Mouse (Mus musculus) regulatory T cell (primary cell): ENCODE measurements around the gene Zc3h7a.

Experiments
- in situ Hi-C: fragments of 300-600 bp; cut with MboI, MseI; formaldehyde crosslinking; loops from one replicate; pipeline ENCODE4 v1.15.1; 2025; ENCODE audit warnings: high pct_unique_total_duplicates

Zc3h7a gene

DNA sequence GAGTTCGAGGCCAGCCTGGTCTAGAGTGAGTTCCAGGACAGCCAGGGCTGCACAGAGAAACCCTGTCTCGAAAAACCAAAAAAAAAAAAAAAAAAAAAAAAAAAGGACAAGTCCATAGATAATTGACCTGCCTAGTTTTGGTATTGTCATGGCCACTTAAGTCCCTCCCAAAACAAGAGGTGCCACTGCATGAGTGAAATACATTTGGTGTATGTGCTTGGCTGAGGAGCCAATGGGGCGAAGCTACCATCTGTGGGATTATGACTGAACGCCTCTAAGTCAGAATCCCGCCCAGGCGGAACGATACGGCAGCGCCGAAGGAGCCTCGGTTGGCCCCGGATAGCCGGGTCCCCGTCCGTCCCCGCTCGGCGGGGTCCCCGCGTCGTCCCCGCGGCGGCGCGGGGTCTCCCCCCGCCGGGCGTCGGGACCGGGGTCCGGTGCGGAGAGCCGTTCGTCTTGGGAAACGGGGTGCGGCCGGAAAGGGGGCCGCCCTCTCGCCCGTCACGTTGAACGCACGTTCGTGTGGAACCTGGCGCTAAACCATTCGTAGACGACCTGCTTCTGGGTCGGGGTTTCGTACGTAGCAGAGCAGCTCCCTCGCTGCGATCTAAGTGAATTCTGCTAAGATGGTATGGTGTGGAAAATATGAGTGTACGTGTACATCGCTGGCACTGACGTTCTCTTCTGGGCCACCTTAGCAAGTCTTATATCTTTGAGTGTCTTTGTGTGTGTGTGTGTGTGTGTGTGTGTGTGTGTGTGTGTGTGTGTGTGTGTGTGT is 32.3 kb downstream of the Zc3h7a start:
- in situ Hi-C loops: loop anchor here (5.0 kb wide), 1 partner anchor 1312 kb away; no protein-coding TSS in a partner anchor

DNA sequence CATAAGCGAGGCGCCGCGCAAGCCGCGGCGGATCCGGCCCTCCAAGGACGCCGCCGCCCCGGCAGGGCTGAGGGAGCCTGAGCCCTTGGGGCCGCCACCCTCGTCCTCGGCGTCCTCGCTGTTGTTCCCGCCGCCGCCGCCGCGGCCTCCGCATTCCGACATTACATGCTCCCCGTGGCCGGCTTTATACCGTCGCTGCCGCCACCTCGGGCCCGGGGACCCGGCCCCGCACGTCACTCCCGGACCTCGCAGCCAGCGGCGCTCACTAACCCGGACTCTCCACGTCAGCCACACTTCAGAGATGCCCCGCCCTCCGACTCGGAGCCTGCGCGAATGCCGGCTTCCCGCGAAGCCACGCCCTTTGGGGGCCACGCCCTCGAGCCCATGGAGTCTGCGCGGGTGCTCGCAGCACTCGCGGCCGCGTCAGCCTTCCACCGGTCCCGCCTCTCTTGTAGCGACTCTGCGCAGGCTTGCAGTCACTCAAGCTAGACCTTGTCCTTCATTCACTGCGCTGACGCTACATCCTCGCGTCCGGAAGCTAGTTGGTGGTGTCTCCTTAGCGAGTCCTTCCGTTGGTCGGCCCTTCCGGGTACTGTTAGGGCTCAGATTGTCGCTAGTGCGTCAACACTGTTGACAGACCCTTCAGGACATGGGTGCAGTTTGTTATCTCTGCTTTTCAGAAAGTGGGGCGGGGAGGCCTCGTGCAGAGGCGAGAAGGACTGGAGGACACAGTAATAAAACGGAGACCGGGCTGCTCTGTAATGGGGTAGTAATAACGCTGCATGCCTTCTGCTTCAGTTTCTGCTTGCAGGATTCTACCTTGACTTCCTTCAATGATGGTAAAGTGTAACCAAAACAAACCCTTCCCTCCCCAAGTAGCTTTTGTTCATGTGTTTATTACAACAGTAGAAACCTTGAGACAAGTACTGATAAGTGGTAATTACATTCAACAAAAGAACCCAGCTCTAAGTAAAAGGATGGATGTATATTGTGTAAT is 41.5 kb downstream of the Zc3h7a start, which contains the start of gene Txndc11:
TSS of gene Txndc11 (minus strand) at position 303 of the 997 bp plus-strand sequence.
- in situ Hi-C loops: no loop called here

GRCm38 (mm10) chr16:11133476-11134347 is 42.5 kb downstream of the Zc3h7a start:
- in situ Hi-C loops: no loop called here

DNA sequence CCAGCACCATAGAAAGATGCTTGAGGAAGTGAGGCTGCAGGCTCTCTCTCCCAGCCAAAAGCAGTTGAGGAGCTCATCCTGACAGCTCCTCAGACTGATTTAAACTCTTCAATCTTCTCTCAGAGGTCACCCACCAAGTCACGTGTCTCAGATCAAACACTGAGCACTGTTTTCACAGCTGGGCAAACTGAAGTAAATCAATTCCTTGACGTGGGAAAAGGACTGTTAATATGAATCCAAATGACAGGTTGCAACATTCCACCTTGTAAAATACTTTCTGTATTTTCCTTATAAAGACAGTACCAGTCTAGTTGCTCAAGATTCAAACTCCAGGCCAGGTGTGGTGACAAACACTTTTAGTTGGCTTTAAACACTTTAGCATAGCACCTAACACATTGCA is 43.4 kb downstream of the Zc3h7a start:
- in situ Hi-C loops: no loop called here

GRCm38 (mm10) chr16:11128301-11128700 is 47.9 kb downstream of the Zc3h7a start:
- in situ Hi-C loops: no loop called here

DNA sequence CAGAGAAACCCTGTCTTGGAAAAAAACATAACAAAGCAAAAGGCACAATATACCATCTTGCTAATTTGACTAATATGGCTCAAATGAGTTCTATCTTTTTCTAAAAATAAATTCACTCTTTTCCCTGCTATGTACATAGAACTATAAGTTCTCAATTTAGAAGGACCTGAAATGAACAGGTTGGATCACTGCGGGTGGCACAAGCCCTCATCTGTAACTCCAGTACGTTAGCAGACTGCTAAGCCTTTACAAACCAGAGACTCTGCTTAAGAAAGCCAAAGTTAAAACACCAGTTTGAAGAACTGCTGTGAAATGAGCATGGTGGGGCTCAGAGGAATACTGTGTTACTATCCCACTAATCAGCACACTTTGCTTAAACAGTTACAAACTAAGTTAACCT is 50.8 kb downstream of the Zc3h7a start:
- in situ Hi-C loops: no loop called here

DNA sequence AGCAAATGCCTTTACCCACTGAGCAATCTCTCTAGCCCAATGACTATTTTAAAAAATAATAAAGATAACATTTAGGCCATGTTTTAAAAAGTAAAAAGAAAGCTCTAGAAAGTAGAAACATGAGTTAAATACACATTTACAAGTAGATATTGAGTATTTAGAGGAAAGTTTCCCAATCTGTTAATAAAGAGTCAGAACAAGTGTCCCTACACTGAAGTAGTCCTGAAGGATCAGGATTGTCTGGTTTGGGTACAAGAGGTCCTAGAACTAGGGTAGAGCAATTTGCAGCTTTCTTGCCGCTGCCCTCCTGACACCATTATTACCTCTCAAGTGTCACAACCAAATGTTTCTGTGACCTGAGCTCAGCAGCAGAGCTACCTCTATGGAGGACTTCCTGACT is 52.1 kb downstream of the Zc3h7a start:
- in situ Hi-C loops: no loop called here

DNA sequence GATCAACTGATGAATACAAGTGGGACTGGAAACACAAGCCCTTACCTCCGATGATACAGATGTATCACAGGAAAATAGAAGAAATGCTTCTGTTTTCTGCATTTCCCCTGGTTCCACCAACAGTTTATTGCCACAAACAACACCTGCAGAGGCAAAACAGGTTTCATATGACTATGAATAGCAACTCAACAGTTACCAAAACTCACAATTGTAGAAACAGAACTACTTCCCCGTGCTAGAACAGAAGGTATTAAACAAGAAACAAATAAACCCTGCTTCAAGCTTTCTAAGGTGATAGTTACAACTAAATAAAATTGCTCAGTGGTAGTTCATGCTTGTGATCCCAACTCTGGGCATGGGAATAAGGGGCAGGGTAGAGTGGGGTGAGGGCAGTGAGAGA is 53.6 kb downstream of the Zc3h7a start:
- in situ Hi-C loops: no loop called here

DNA sequence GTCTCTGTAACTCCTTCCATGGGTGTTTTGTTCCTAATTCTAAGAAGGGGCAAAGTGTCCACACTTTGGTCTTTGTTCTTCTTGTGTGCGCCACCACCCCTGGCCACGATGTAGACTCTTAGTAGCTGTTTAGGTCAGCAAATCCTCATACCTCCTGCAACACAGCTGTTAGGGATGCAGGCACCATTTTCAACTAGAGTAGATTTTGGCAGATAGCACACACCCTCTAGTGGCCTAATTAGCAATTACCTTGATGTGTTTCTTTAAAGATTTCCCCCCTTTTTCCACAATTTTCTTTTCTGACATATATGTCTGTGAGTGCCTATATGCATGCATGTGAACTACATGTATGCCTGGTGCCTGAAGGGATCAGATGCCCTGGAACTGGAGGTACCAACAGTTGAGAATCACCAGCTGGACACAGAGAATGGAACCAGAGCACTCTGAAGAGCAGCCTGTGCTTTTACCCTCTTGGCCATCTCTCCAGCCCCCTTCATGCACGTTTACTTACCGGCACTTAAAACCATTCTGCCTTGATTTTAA is 66.9 kb downstream of the Zc3h7a start:
- in situ Hi-C loops: loop anchor here (5.0 kb wide), 1 partner anchor 237 kb away; no protein-coding TSS in a partner anchor

DNA sequence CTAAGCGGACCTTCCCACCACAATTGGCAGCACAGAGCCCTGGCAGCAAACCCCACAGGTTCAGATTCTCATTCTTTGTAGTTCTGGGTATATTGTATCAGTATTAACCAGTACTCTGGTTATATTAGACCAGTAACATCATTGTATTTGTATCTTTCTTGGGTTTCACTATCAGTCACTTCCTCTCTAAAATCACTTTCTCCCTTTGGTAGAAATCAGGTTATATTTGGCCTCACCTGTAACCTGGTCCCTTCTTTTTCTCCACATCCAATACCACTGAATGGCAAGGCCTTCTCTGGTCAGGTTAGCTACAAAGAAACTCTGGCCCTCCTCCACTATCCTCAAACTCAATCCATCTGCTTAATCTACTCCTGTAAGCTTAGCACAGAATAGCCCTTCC is 71.3 kb downstream of the Zc3h7a start:
- in situ Hi-C loops: loop anchor here (5.0 kb wide), 1 partner anchor 233 kb away; no protein-coding TSS in a partner anchor

DNA sequence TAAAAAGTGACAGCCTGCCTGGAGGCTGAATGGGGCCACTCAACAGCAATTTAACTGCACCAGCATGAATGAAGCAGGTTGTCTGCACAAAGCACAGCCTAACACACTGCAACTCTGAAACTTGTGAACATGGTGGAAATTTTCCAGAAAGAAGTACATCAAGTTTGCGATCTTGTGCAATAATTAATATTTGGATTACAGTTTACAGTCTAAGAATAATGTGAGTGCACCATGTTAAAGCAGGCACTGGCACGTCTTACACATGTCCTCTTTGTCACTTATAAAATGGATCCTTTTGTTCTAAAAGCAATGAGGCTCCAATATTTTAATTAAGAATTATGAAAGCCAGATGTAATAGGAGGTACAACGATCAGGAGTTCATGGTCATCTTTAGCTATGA is 78.9 kb downstream of the Zc3h7a start:
- in situ Hi-C loops: no loop called here

- in situ Hi-C loops: no loop called here
These were observed 82.3 kb downstream of the Zc3h7a start for GRCm38 (mm10) chr16:11093717-11094386.

- in situ Hi-C loops: no loop called here
These were observed 83.7 kb downstream of the Zc3h7a start for GRCm38 (mm10) chr16:11092523-11092922.

DNA sequence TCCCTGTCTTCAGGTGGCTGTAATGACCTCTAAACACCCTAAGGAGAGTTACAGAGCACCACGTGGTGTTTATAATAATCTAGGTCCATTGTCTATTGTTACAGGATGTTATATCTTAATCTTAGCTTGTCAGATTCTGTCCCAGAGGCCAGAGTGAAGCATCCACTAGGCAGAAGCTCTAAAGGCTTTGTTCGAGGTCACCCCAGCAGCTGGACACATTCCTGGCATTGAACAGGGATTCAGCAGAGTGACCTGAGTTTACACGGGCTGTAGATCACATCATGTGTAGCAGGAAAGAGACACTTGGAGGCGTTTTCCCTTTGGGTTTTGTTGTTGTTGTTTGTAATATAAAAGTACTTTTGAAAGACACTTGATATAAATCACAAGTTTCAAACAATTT is 84.1 kb downstream of the Zc3h7a start:
- in situ Hi-C loops: no loop called here

GRCm38 (mm10) chr16:11090836-11091570 is 85.2 kb downstream of the Zc3h7a start:
- in situ Hi-C loops: no loop called here

DNA sequence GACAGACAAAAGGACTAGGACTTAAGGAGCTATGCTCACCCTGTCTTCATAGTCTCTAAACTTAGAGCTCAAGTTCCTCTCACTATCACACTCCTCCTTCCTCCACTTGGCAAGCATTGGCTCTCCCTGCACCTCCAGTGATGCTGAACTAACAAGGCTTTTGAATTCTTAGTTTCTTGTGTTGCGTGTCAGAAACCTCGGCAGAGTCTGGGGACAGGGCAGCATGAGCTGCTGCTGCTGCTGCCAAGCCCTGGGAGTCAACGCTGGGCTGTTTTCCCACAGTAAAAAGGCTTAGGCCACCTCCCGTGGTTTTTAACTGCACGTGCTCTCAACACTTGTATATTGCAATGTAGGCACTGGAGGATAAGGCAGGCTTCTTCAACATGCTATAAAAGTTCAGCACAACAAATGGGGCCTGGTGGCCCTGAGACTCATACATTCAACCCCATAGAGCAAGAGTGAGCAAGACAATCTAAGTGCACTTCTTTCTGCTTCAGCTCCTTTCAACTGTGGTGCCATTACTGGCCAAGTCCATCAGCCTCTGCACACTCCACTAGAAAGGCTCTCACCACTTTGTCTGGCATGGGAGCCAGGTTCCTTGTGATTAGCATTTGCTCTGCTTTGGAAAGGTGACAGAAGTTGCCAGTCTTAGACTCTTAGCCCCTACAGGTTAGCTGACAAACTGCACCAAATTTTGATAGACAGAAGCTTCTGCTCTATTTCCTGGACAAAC is 89.2 kb downstream of the Zc3h7a start:
- in situ Hi-C loops: no loop called here
